Mouse (Mus musculus): Measurements from ENCODE around the gene Prdx3.

Gene Prdx3

DNA sequence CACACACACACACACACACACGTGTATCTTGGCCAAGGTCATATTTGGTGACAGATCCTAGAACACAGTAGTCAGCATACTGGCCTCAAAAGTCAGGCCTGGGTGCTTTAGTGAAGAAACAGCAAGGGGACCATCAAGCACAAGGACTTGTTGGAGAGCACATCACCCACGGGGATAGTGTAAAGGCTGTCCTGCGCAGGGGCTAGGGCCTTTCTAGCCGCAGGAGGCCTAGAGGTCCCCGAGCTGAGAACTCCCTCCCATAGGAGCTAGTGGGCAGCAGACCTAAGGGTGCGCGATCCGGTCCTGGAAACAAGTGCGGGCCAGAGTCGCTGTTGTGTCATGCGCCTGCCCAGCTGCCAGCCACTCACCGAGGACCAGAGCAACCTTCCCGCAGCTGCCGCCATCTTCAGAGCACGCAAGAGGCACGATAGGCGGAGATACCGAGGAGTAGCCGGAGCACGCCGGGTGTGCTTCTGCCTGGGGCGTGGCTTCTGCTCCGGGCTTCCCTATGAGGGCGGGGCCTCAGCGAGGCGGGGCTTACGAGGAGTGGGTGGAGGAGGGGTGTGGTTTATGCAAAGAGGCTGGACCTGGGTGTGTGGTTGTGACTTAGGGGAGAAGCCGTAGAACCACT, at the start of gene Prdx3:
Gene Prdx3, minus strand, starts transcription at position 493 of the 631 bp plus-strand sequence.
- peak; percentile 98 for DNase-seq (ENCODE audit: low spot score in 2 of 2)

DNA sequence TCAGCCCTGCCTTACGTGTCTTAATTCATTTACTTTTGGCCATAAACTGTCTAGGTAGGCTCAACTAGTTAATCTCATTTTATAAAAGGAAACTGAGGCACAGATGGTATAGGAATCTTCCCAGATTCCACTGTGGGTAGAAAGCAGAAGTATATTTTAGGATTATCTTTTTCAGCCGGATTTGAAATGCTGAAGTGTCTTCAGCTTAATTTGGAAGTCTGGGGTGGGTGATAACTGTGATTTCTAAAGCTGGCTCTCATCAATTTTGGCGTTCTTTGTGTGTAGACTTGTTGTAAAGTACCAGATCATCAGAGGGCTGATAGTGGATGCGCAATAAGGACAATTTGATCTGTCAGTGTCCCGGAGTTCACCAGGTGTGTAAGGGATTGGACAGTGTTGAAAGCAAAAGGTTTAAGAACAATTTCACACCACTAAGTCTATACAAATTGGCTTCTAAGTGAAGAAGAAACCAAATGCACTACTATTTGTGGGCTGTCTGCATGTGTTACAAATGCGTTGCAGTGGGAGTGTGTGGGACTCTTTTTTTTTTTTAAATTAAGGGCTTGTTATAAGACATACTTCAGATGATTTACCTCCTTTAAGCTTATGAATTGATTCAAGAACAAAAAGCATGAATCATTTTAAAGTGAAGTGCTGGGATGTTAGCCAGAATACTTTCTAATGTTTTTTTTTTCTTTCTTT, 42.7 kb upstream of the Prdx3 start:
- DNase-seq (ENCODE audit: low spot score in 2 of 2): no peak

DNA sequence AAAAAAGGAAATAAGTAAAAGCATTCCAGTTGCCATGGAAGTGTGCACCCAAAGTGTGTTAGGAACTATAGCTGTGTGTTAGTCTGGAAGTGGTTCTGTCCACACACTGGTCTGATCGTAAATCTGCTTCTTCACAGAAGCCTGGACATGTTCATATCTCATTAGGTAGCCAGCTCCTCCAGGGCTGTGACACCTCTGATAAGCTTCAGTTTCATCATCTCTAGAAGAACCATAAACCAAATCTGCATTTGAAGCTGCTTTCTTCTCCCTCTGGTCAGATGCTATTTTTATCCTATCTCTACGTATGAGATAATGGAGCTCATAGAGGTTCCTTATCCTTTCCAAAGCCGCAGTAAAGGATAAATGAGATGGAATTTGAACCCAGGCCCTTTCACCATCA, 41.5 kb upstream of the Prdx3 start:
- DNase-seq (ENCODE audit: low spot score in 2 of 2): no peak

DNA sequence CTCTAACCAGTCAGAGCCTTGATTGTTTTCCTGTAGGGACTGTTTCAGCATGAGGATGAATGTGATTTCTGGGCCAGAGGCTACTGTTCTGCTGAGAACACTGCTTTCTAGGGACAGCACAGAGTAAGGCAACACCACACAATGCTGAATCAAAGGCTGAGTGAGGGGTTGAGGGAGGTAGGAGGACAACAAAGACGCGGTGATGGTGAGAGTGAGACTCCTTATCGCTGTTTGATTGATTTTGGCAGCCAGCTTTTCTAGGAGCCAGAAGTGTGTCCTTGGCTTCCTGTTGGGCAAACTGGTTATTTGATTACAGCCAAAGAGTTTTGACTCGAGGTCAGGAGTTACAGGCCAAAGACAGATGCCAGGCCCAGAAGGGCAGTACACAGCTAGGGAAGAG, 40.9 kb upstream of the Prdx3 start:
- peak; percentile 24 to 43 for DNase-seq (ENCODE audit: low spot score in 2 of 2)

GRCm38 (mm10) chr19:60911653-60912052, 37.3 kb upstream of the Prdx3 start:
- DNase-seq (ENCODE audit: low spot score in 2 of 2): no peak

GRCm38 (mm10) chr19:60910304-60910703, 35.9 kb upstream of the Prdx3 start:
- DNase-seq (ENCODE audit: low spot score in 2 of 2): no peak

GRCm38 (mm10) chr19:60905477-60905876, 31.1 kb upstream of the Prdx3 start:
- no peak for DNase-seq (ENCODE audit: low spot score in 2 of 2)

DNA sequence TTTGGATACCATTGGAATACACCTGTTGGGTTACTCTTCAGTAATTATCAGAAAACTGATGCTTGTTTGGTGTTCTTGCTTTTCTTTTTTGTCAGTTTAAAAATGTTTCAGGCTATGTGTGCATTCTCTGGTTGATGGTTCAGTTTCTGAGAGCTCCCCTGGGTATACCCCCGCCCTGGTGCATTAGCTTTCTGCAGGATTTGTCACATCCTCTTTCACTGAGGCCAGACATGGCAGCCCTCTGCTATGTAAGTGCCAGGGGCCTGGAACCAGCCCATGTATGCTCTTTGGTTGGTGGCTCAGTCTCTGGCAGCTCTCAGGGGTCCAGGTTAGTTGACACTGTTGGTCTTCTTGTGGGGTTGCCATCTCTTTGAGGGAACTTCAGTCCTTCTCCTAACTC, 29.6 kb upstream of the Prdx3 start:
- DNase-seq (ENCODE audit: low spot score in 2 of 2): no peak

- no peak for DNase-seq (ENCODE audit: low spot score in 2 of 2)
Observed at GRCm38 (mm10) chr19:60903139-60903538, 28.8 kb upstream of the Prdx3 start.

- DNase-seq (ENCODE audit: low spot score in 2 of 2): peak in 1 of 2 experiments; percentile 32
Observed at GRCm38 (mm10) chr19:60895251-60895880, 21.0 kb upstream of the Prdx3 start.

- DNase-seq (ENCODE audit: low spot score in 2 of 2): peak; percentile 39 to 65
Observed at GRCm38 (mm10) chr19:60891934-60892547, 17.7 kb upstream of the Prdx3 start.

DNA sequence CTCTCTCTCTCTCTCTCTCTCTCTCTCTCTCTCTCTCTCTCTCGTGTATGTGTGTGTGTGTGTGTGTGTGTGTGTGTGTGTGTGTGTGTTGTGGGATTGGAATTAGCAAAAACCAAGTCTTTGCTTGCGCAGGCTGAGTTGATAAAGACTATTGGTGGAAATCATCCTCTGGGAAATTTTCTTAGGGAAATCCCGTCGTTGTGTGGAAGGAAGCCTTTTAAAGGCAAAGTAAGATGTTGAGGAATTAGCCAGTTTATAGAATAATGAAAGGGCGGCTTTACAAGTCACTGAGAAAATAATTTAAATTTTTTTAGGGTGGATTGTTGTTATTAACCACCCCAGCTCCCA, 16.7 kb upstream of the Prdx3 start:
- DNase-seq (ENCODE audit: low spot score in 2 of 2): peak in 1 of 2 experiments; percentile 39

DNA sequence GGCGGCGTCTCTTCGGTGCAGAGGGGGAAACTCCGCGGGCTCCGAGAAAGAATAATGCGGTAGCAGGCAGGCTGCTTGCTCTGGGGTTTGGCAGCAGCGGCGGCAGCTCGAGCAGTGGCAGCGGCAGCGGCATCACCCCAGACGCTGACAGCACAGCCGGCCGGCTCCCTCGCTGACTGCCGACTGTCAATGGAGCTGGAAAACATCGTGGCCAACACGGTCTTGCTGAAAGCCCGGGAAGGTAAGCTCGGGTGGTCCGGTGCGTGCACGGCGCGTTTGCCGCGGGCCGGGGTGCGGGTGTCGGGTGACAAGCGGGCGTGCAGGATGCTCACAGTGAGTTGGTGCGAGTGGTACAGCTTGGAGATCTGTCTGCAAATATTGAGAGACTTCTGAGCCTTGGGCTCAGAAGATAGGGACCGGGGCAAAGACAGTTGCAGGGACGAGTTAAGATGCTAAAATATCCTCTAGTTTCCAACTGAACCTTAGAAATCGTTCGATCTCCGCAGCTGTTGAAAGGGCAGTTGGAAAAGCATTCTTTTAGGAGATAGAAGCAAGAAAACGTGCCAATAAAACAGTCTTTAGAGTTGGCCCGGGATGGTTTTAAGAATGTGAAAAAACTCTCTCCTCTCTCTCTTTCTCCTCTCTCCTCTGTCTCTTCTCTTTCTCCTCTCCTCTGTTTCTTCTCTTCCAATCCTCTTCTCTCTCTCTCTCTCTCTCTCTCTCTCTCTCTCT, 16.2 kb upstream of the Prdx3 start:
- no peak for DNase-seq (ENCODE audit: low spot score in 2 of 2)

- DNase-seq (ENCODE audit: low spot score in 2 of 2): peak; percentile 94 to 95
Observed at GRCm38 (mm10) chr19:60889714-60890315, 15.5 kb upstream of the Prdx3 start, which contains the start of gene Grk5. Gene Grk5 (plus strand): TSS chr19:60889749.

DNA sequence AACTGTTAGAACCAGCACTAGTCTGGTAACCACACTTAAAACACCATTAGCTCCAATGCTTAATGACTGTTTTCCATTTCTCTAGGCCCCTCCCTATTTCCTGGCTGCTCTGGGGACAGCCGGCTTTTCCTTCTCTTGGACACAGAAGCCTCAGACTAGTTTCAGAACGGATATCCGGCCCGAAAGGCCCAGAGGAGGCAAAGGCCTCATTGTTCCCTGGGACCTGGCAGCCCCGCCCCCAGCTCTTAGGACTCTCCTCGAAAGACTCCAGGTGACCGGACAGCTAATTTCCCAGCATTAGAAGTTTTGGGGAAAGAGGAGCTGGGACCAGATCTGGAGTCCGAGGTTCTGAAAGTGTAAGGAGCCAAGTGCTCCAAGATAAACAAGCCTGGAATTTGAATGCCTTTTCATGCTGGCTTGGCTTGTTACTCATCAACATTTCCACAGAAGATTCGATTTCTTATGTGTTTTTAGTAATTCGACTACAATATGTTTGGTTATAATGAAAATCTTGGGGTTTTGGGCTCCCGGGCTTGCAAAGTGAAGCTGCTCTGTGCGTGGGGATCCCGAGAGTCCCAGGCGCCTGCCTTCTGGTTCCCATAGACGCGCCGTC, 14.9 kb upstream of the Prdx3 start:
- DNase-seq (ENCODE audit: low spot score in 2 of 2): peak; percentile 87 to 91

DNA sequence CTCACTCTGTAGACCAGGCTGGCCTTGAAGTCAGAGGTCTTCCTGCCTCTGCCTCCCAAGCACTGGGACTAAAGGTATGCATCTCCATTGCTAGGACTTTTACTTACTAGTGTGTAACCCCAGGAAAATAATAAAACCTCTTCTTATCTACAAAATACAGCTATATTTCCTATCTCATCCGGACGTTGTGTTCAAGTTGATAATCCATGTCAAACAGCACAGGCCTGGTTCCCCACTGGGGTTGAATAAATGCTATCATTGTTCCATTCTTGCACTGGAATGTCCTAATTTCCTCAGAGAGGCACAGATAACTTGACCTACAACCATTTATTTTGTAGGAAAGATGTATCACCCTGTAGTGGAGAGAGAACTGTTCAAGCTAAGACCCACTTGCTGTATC, 13.3 kb upstream of the Prdx3 start:
- no peak for DNase-seq (ENCODE audit: low spot score in 2 of 2)

- DNase-seq (ENCODE audit: low spot score in 2 of 2): peak in 1 of 2 experiments; percentile 35
Observed at GRCm38 (mm10) chr19:60883129-60883528, 8.8 kb upstream of the Prdx3 start.

DNA sequence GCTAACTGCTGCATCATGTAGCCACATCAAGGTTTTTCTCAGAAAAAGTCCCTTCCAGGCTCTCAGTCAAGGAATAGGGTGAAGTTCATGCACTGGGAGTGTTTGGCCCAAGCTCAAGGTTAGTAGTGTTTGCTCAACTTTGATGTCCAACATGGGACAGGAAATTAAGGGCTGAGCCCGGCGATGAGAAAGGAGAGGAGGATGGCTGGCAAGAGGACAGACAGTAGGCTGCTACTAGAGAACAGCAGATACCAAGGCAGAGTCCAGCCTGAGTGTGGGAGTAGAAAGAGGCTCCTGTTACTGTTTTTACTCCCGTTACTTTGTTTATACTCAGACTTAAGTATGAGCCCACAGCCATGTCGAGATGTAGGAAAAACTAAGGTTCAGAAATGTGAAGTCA, 855 bp downstream of the Prdx3 start:
- DNase-seq (ENCODE audit: low spot score in 2 of 2): no peak

GRCm38 (mm10) chr19:60872272-60872671, 2.1 kb downstream of the Prdx3 start:
- DNase-seq (ENCODE audit: low spot score in 2 of 2): no peak

DNA sequence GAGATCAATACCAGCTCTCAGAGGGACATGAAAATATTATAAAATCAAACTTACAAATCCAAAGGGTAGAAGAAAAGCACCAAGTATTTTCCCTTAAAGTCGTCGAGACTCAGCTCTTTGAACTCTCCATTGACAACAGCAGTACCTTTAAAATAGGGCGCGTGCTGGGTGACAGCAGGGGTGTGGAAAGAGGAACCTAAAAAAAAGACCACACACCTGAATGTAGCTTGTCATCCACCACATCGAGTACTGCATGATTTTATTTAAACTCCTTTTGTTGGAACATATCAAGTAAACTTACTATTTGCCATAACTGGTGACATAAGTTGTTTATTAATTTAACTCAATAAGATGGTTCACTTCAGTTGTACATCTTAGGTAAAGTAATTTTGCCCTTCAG, 3.0 kb downstream of the Prdx3 start:
- DNase-seq (ENCODE audit: low spot score in 2 of 2): no peak

- no peak for DNase-seq (ENCODE audit: low spot score in 2 of 2)
Observed at GRCm38 (mm10) chr19:60870489-60870888, 3.9 kb downstream of the Prdx3 start.
